Mouse (Mus musculus): ENCODE results near the gene Fam184b.

DNA sequence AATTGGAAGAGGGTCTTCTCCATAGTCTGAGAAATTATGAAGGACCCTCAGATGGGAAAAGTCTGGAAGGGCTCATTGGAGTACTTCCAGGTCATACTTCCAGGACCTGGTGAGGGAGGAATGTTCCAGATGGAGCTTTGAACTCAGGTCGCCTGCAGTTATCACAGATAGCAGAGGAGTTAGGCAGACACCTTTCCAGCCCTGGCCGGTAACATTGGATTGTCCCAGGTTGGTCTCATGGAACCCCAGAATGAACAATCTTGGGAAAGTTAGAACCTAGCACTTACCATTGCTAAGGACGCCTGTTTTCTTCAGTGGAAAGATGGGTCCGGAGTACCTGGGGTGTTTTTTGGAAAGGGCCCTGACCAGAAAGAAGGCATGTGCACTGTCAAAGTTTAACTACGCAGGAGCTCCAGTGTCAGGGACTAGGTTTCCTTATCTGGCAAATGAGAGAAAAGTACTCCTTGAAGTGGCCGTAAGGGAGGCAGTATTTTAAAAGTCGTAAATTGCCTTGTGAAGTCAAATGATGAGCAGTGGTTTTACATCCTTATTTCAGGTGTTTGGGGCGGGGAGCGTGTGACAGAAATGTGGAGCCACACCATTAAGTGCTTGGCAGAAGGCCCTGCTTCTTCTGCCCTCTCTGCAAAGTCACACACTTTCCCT lies 145.2 kb downstream of the Fam184b start:
- TF ChIP-seq CTCF (IDR thresholded peaks at IDR 0.05; ENCODE audit: insufficient read depth, low read depth, low read length) (no peak), POLR2A (IDR thresholded peaks at IDR 0.05; ENCODE audit: insufficient read depth, low read depth, low read length) (no peak)
